ENCODE assay signal across 11 mouse cellular contexts in genomic region chr8:91114428-91114827, GRCm38 (mm10).
"Had no signal": no experiment of that assay in that cellular context is flagged by ENCODE, and none has a peak within 500 bp of the region (broad histone marks: within the 10 kb centered on the region; RNA-seq: fewer than 3 reads in every experiment).

No protein-coding gene starts in this region.

- H3K4me1 ChIP-seq: limb, embryonic 10.5 days; liver, embryonic 12.5 days; lung, embryonic 15.5 days; neural tube, embryonic 15.5 days had no signal

- ATAC-seq: liver, embryonic 12.5 days had no signal

- H3K27ac ChIP-seq: left cerebral cortex, adult 2 months; limb, embryonic 10.5 days; liver, embryonic 12.5 days; lung, embryonic 15.5 days; neural tube, embryonic 15.5 days had no signal

- H3K27me3 ChIP-seq: liver, embryonic 12.5 days; lung, embryonic 15.5 days; neural tube, embryonic 15.5 days had no signal

- H3K9me3 ChIP-seq: limb, embryonic 10.5 days; liver, embryonic 12.5 days; lung, embryonic 15.5 days; neural tube, embryonic 15.5 days had no signal

- H3K4me3 ChIP-seq: left cerebral cortex, adult 2 months; limb, embryonic 10.5 days; liver, embryonic 12.5 days; lung, embryonic 15.5 days; myocyte; neural tube, embryonic 15.5 days had no signal

- H3K4me2 ChIP-seq: liver, embryonic 12.5 days; lung, embryonic 15.5 days; neural tube, embryonic 15.5 days had no signal

- H3K9ac ChIP-seq: liver, embryonic 12.5 days; liver, postnatal 0 days; lung, embryonic 15.5 days; neural tube, embryonic 15.5 days had no signal

- DNase-seq: liver, postnatal 0 days; midbrain, embryonic 14.5 days; right cerebral cortex, adult 18-20 months; right cerebral cortex, postnatal 25 days; thymus, postnatal 4 days had no signal
